Mouse (Mus musculus) hindbrain, postnatal 0 days (tissue): ENCODE measurements around the gene Nrxn3. TPM values are rescaled to one million over a fixed set of nuclear protein-coding genes. Genes with fewer than 3 reads are reported as not detected.

Experiments
- ATAC-seq: fragments of 200-750 bp; cut with Nextera tagmentation; 2 replicates; pipeline ENCODE4 v1.8.0; 2017; ENCODE audit warnings: mild to moderate bottlenecking, moderate TSS enrichment, moderate library complexity
- DNase-seq: peaks from one replicate; pipeline ENCODE4 v3.0.0-alpha.2; 2015; ENCODE audit warnings: low spot score
- H3K27ac ChIP-seq: fragments of 300-500 bp; sonication (generic); 2 replicates; pipeline ENCODE4 v1.5.1; 2014; ENCODE audit warnings: mild to moderate bottlenecking
- H3K27me3 ChIP-seq: fragments of 300-500 bp; sonication (generic); 2 replicates; pipeline ENCODE4 v1.6.1; 2014; ENCODE audit warnings: low read length, mixed read lengths; ENCODE audit not compliant: insufficient read depth
- H3K36me3 ChIP-seq: fragments of 300-500 bp; sonication (generic); 2 replicates; pipeline ENCODE4 v1.6.1; 2014; ENCODE audit warnings: low read length, mixed read lengths; ENCODE audit not compliant: insufficient read depth
- H3K4me1 ChIP-seq: fragments of 300-500 bp; sonication (generic); 2 replicates; pipeline ENCODE4 v1.6.1; 2014; ENCODE audit warnings: antibody characterized with exemption, low read length, mixed read lengths; ENCODE audit not compliant: insufficient read depth
- H3K4me2 ChIP-seq: fragments of 300-500 bp; sonication (generic); 2 replicates; pipeline ENCODE4 v1.6.1; 2014; ENCODE audit warnings: low read depth, mild to moderate bottlenecking, low read length, moderate library complexity, mixed read lengths
- H3K4me3 ChIP-seq: fragments of 300-500 bp; sonication (generic); 2 replicates; pipeline ENCODE4 v1.5.1; 2014; ENCODE audit warnings: low read length
- H3K9ac ChIP-seq: fragments of 300-500 bp; sonication (generic); replicated peaks from 2 replicates; pipeline ENCODE4 v1.6.1; 2014; ENCODE audit warnings: mild to moderate bottlenecking, low read length, moderate library complexity, mixed read lengths
- H3K9me3 ChIP-seq: fragments of 300-500 bp; sonication (generic); 2 replicates; pipeline ENCODE4 v1.6.1; 2016; ENCODE audit warnings: low read length, mixed read lengths
- CTCF ChIP-seq: IDR thresholded peaks from 2 replicates; pipeline ENCODE4 v1.5.1; 2016; ENCODE audit warnings: antibody characterized with exemption, control low read depth, low read depth
- WGBS: fragments of 180-500 bp; shearing (Covaris S2); extraction: QIAGEN DNeasy Blood & Tissue Kit; methylation state at CpG from one replicate; pipeline ENCODE4 v1.1.7; 2014; 5-methylcytosine and 5-hydroxymethylcytosine counted together
- polyA plus RNA-seq: library from polyadenylated mRNA; unstranded; fragments of >200 nt; fragmentation: Nextera tagmentation; extraction: Ambion mirVana; gene quantifications from 2 replicates; pipeline ENCODE4 v1.2.1, GENCODE M21; 2015
- total RNA-seq: library from RNA; depleted of rRNA; stranded (reverse); fragments of >200 nt; gene quantifications from 2 replicates; pipeline ENCODE4 v1.2.3, GENCODE M21; 2014

The Nrxn3 gene
- total and polyA plus RNA-seq, 2 experiments from 2014 or later = 87.8 to 103 TPM

- ATAC-seq = peak; percentile 77; the same call in 1 of the 2 replicates
- TF ChIP-seq CTCF = peak; percentile 80
- H3K4me1 ChIP-seq = no peaks in the 10 kb centered on the region
- H3K27me3 ChIP-seq = no peaks in the 10 kb centered on the region
- H3K4me3 ChIP-seq = no peak overlapping the region
- WGBS = 0% methylated on average over 2 of the region's 2 CpGs
- no peak overlapping the region for H3K4me2 ChIP-seq
- no peaks in the 10 kb centered on the region for H3K9me3 ChIP-seq
- no peaks in the 10 kb centered on the region for H3K36me3 ChIP-seq
- DNase-seq = peak; percentile 83
- no peak overlapping the region for H3K9ac ChIP-seq
- no peak overlapping the region for H3K27ac ChIP-seq
Measured at GRCm38 (mm10) chr12:89450667-89451298, 728.1 kb downstream of the Nrxn3 start.

DNA sequence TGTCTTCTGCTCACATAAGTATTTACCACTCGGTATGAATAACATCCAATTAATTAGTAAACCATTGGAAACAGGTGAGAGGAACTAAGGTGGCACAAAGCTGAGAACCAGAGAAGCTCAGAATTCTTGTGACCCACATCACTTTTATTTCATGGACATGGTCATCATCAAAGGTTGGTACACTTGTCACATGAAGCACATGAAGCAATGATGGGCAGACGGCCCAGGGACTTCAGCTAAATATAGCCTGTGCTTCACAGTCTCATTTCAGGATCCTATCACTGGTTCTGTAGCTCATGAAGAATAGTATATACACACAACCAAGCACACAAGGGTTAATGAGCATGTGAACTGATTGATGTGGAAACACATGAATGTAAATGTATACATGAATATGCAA is 747.5 kb downstream of the Nrxn3 start:
- H3K4me2 ChIP-seq = no peak overlapping the region
- no peak overlapping the region for H3K4me3 ChIP-seq
- H3K4me1 ChIP-seq = no peaks in the 10 kb centered on the region
- WGBS = 79% methylated on average over 2 of the region's 2 CpGs
- H3K27ac ChIP-seq = no peak overlapping the region
- no peaks in the 10 kb centered on the region for H3K9me3 ChIP-seq
- H3K9ac ChIP-seq = no peak overlapping the region
- ATAC-seq (no peak), DNase-seq (no peak)
- TF ChIP-seq CTCF = no peak
- no peaks in the 10 kb centered on the region for H3K36me3 ChIP-seq
- no peaks in the 10 kb centered on the region for H3K27me3 ChIP-seq

DNA sequence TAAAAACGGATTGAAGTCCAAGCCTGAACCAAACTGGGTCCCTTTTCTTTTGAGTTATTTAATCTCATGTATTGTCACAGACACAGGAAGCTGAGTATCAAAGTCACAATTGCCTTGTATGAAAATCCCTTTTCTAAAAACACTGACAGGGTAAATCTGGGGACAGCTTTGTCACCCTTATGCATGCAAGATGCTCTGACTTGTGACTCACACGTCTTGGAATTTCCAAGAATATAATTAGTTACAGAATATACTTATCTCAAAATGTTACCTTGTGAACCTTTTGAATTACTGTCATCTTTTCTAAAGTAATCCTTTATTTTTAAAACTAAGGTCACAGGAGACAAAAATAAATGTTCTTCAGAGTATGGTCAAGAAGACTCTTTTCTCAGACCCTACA is 748.6 kb downstream of the Nrxn3 start:
- Histone ChIP-seq H3K27ac (no peak overlapping the region), H3K9me3 (no peaks in the 10 kb centered on the region), H3K36me3 (no peaks in the 10 kb centered on the region), H3K4me1 (no peaks in the 10 kb centered on the region), H3K4me3 (no peak overlapping the region), H3K9ac (no peak overlapping the region), H3K4me2 (no peak overlapping the region), H3K27me3 (no peaks in the 10 kb centered on the region)
- DNase-seq = no peak
- no peak for TF ChIP-seq CTCF
- ATAC-seq = no peak
- 62% methylated on average over 2 of the region's 2 CpGs for WGBS

DNA sequence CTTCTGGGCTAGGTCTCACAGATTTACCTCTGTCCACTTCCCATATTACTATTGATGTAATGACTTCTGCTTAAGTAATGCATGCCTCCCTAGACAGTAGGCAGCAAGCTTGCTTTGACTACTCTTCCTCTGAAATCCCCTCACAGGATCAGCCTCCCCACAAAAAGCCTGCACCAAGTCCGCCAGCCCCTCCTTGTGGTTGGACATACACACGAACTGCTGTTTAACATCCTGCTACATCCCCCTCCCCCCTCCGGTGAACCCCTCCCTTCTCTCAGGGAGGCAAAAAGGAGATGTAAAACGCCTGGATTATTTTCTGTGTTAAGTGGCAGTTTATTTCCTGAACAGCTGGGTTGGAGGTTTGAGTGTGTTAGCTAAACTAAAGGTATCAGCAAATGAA is 749.2 kb downstream of the Nrxn3 start:
- Histone ChIP-seq H3K4me2 (no peak overlapping the region), H3K9me3 (no peaks in the 10 kb centered on the region), H3K4me1 (no peaks in the 10 kb centered on the region), H3K27ac (no peak overlapping the region), H3K9ac (no peak overlapping the region), H3K36me3 (no peaks in the 10 kb centered on the region), H3K27me3 (no peaks in the 10 kb centered on the region), H3K4me3 (no peak overlapping the region)
- no peak for DNase-seq
- ATAC-seq = no peak
- no peak for TF ChIP-seq CTCF
- WGBS = 49% methylated on average over 4 of the region's 4 CpGs

DNA sequence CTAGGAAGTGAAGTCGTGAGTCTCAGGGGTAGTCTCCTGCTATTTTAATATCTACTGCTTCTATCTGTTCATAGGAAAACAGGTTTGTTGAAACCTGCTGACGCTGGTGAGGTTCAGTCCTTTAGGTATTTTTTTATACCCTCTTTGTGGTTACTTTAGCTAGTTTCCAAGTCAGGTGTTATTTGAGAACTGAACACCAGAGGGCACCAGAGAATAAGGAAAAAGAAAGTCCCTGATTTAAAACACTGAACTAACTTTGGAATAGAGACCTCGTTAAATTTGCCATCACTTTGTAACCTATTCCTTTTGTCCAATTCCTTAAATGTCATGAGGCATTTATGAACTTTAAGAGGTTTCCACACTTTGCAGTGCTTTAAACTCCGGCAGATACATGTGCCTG is 756.4 kb downstream of the Nrxn3 start:
- WGBS = 22% methylated on average over 4 of the region's 4 CpGs
- peak; percentile 68 for TF ChIP-seq CTCF
- ATAC-seq = no peak
- Histone ChIP-seq H3K4me2 (no peak overlapping the region), H3K27me3 (no peaks in the 10 kb centered on the region), H3K4me1 (no peaks in the 10 kb centered on the region), H3K36me3 (no peaks in the 10 kb centered on the region), H3K9ac (no peak overlapping the region), H3K4me3 (no peak overlapping the region), H3K27ac (no peak overlapping the region), H3K9me3 (no peaks in the 10 kb centered on the region)
- peak; percentile 81 for DNase-seq

- Histone ChIP-seq H3K4me1 (no peaks in the 10 kb centered on the region), H3K4me2 (no peak overlapping the region), H3K9me3 (no peaks in the 10 kb centered on the region), H3K27me3 (no peaks in the 10 kb centered on the region), H3K27ac (no peak overlapping the region), H3K9ac (no peak overlapping the region), H3K4me3 (no peak overlapping the region), H3K36me3 (no peaks in the 10 kb centered on the region)
- no peak for DNase-seq
- 41% methylated on average over 5 of the region's 5 CpGs for whole genome bisulfite sequencing
- no peak for ATAC-seq
- TF ChIP-seq CTCF = no peak
Measured at GRCm38 (mm10) chr12:89482223-89482622, 759.5 kb downstream of the Nrxn3 start.

DNA sequence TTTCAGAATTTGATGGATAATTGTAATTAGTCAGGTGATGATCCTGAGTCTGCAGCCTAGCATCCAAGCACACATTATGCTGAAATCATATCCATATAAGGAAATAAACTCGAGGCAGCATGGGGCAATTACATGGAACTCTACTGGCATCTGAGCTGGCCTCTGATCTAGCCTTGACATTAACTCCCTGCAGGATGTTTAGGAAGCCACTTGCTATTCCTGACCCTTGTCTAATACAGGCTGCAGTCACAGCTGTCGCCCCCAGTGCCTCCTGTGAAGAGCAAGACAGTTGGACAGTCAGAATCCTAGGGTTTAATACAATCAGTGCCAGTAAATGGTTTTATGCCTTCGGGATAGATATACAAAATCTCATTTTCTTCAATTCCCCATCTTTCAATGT is 781.4 kb downstream of the Nrxn3 start:
- H3K36me3 ChIP-seq = no peaks in the 10 kb centered on the region
- no peaks in the 10 kb centered on the region for H3K4me1 ChIP-seq
- no peak overlapping the region for H3K27ac ChIP-seq
- no peak overlapping the region for H3K9ac ChIP-seq
- WGBS = 28% methylated on average over 3 of the region's 3 CpGs
- TF ChIP-seq CTCF = no peak
- H3K4me2 ChIP-seq = no peak overlapping the region
- H3K4me3 ChIP-seq = no peak overlapping the region
- no peaks in the 10 kb centered on the region for H3K9me3 ChIP-seq
- H3K27me3 ChIP-seq = no peaks in the 10 kb centered on the region
- peak; percentile 33 for DNase-seq
- ATAC-seq = no peak
